Mouse (Mus musculus): ENCODE data around the gene Hist1h2ab.

DNA sequence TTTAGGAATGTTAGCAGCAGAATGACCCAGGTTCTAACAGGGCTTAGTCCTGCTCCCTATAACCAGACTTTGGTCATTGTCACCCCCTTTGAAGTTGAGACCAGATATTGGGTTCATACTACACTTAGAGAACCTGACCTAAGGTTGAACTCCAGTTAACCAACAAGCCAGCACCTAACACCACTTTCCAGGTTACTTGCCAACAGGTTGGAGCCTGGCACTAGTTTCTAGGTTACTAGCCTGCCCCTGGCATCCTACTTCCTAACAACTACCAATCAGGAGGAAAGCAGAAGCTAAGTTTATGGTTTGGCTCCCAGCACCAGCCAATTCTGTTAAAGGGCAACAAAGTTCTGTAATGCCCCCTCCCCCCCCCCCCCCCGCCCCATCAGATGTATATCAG lies 25.7 kb upstream of the Hist1h2ab start:
- TF ChIP-seq POLR2A (IDR thresholded peaks at IDR 0.05; ENCODE audit: low read depth, low read length), result no peak
- TF ChIP-seq CTCF (IDR thresholded peaks at IDR 0.05; ENCODE audit: extremely low read depth, insufficient read depth, insufficient read length, insufficient replicate concordance), result no peak
